Mouse (Mus musculus) spleen, adult 2 months (tissue): ENCODE measurements around the gene Fndc8.

Source experiments
- CTCF ChIP-seq: fragments of 200-500 bp; IDR thresholded peaks from 2 replicates; pipeline ENCODE4 v1.5.1; 2011; ENCODE audit warnings: mild to moderate bottlenecking, inconsistent platforms; ENCODE audit not compliant: insufficient read depth, insufficient read length, insufficient replicate concordance; ENCODE audit errors: extremely low read depth
- POLR2A ChIP-seq: fragments of 200-500 bp; IDR thresholded peaks from 2 replicates; pipeline ENCODE4 v1.6.1; 2011; ENCODE audit warnings: low read depth, low read length, inconsistent platforms

DNA sequence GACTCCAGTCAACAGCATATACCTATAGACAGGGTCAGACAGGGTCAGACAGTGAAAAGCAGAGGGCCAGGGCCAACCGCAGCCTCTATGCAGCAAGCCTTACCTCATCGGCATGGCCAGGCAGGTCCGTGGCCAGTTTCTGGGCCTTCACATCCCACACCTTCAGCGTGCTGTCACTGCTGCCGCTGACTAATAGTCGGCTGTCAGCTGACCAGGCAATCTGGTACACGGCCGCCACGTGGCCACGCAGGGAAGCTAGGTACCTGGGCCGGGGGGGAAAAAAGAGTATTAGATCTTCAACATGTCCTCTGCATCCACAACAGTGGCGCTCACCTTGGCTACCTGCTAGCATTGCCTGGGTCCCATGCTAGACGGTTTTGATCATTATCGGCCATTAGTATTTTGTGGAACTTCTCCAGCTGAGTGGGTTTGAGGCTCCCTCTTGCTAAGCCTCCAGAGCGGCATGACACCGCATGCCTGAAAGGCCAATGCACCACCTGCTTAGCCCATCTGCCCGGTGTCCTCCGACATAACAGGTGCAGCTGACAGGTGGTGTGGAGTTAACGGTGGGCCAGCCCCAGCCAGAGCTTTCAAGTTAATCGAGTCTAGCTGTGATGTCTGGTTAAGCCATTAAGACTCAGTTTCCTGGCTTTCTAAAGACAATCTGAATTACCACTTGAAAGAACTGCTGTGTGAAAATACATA is 9.8 kb downstream of the Fndc8 start:
- TF ChIP-seq CTCF (no peak), POLR2A (no peak)
